Mouse (Mus musculus) lung, postnatal 10 days (tissue): ENCODE measurements at regions not wholly inside any gene's neighbourhood (a gene's known extent, or its start where the extent isn't known, plus 50 kb on each side); places are given as distances from the start of the nearest gene placed in this dataset.
A peak's percentile ranks its signal among the peaks of the same experiment; 100 is the strongest.

Experiments
- DNase-seq: peaks from one replicate; pipeline ENCODE4 v3.0.0; 2021

DNA sequence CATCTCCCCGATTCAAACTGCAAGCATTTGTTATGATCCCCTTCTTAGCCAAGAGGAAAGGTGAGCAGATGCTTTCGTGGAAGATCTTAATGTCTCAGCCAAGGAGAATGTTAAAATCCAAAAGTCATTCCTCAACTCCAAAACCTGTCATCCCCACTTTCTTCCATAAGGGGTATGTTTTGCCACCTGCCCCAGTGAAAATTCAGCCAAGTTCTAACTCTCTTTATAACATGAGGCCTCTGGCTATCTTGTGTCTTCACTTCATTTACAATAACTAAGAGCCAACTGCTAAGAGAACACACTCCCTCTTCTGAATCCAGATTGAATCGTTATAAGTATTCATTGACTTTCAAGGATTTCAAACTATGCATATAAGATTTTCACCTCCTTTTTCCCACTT is 246.7 kb upstream of the Adam34 start:
- no peak for DNase-seq

DNA sequence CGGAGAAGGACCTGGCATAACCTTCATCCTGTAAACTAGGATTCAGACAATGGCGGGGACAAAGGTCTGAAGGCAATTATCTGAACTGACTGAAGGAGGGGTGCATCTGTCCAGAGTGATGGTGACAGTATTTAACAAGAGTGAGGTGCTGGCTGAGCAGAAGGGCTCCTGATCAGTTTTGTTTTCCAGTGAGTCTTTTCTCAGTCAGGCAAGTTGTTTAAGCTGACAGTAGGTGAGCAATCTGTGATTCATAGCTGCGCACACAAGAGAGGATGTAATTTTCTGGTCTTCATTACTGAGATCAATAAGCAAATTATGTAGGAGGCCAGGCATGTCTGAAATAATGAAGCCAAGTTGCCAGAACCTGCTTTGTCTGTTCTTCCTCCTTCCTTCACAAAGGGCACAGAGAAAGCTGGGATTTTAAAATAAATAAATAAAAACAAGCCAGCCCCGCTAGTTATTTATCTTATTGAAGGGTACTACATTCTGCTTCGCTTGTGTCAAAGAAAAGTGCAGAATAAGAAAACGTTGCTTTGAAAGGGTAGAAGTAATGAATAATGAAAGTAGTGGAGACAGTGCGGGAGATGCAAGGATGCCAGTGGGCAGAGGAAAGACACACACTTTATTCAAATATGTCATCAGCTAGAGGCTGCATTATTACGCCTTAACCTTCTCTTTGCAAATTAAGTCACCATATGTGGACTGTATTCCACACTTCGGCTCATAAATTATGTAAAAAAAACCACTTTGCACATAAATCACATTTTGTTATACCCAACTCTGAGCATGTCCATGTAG is 239.6 kb upstream of the Adam34 start:
- no peak for DNase-seq

- no peak for DNase-seq
Observed at GRCm38 (mm10) chr8:43948807-43949206, 239.0 kb upstream of the Adam34 start.

GRCm38 (mm10) chr8:43931727-43932126 is 221.9 kb upstream of the Adam34 start:
- no peak for DNase-seq

DNA sequence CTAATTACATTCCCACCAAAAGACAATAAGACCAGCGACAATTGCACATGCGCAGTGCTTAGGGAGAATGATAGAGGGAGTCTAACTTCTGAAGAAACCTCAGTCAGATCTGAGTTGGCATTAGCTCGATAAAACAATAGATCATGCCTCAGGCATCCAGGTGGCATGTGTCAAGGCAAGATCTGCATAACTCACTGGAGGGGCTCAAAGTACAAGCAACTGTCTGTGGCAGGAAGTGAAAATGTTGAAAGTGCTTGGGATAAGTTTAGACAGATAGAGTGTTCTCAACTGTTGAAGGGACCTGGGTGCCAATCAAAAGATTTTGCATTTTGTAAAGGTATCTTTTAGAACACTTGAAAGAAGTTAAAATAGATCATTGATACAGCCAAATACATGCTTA is 213.1 kb upstream of the Adam34 start:
- no peak for DNase-seq

GRCm38 (mm10) chr8:43921263-43921662 is 211.4 kb upstream of the Adam34 start:
- no peak for DNase-seq

GRCm38 (mm10) chr8:43906119-43906518 is 196.3 kb upstream of the Adam34 start:
- peak; percentile 16 for DNase-seq

- no peak for DNase-seq
Observed at GRCm38 (mm10) chr8:43895171-43895570, 185.3 kb upstream of the Adam34 start.

- DNase-seq, result no peak
Observed at GRCm38 (mm10) chr8:43853820-43854590, 144.2 kb upstream of the Adam34 start.
